Mouse (Mus musculus) NIH3T3 (cell line): ENCODE data around the gene 4930562C15Rik.
A peak's percentile ranks its signal among the peaks of the same experiment; 100 is the strongest.

Experiments
- DNase-seq: peaks from one replicate; pipeline ENCODE4 v3.0.0-alpha.2; 2012; ENCODE audit warnings: low read depth

Gene 4930562C15Rik

GRCm38 (mm10) chr16:4835191-4835590 lies at the start of gene 4930562C15Rik:
4930562C15Rik (plus strand) TSS chr16:4835416.
- no peak for DNase-seq

DNA sequence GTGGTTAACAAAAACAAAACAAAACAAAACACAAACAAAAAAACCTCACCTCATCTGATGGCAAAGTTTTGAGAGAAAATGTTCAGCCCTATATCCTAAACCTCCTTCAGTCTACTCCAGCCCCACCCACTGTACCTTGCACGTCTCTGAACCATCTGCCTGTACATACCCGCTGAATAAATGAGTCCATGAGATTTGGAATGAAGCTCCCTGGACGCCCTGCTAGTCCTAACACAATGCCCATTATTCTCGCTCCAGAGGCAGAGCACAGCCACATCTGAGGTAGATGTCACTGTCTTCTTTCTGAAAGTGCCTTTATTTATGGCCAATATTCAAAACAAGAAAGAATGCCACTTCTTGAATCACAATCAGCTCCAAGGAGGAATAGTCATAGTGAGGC lies 49.5 kb upstream of the 4930562C15Rik start:
- no peak for DNase-seq

DNA sequence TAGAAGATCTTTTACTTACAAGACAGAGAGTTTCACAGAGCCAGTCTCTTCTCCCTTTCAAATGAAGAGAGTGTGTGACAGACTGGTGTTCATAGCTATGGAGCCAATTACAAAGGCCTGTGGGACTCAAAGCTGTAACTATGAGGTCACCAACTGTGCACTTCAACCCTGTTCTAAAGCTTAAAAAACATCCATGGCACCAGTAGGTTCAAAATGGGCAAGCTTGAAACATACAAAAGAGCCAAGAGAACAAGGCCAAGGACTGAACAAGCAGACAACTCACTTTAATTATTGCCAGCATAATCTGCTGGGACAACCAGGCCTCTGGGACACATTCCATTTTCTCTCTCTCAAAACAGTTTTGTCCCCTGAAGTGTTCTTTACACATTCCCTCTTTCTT lies 47.0 kb upstream of the 4930562C15Rik start:
- DNase-seq, result no peak

- DNase-seq, result peak; percentile 59
These were observed 45.9 kb upstream of the 4930562C15Rik start for GRCm38 (mm10) chr16:4789311-4789768.

DNA sequence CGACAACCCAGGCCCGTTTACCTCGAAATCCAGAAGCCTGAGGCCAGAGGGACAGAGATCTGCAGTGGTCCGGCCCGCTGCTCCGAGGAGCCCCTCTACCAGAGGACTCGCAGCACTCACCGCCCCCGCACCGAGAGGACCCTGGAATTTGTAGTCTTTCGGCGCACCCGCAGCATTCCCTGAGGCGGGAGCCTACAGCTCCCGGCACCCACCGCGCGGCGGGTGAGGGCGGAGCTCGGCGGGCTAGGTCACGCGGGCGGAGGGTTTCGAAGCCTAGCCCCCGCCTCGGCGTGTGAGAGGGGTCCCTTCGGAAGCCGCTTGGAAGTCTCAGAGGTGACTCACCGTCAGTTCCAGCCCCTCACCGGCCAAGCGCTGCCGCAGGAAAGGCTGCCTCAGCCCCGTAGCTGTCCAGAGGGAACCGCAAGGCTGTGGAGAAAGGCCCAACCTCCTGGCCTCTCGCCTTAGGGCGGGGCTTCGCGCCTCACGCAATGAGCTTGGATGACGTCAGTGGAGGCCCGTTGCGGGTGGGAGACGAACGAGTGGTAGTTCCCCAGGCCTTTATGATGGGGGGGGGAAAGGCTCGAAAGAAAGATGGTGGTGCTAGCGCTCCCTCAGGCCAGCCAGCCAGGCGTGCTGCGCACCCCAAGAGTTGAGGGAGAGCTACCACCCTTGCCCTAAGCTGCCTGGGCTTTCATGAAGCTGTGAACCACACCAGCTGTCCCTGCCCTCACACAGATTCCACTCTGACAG lies 45.2 kb upstream of the 4930562C15Rik start, which contains the start of gene Cdip1:
Cdip1 (minus strand) TSS at position 483 of the 750 bp plus-strand sequence.
- peak; percentile 98 for DNase-seq

GRCm38 (mm10) chr16:4791332-4791731 lies 43.9 kb upstream of the 4930562C15Rik start:
- peak; percentile 50 for DNase-seq

DNA sequence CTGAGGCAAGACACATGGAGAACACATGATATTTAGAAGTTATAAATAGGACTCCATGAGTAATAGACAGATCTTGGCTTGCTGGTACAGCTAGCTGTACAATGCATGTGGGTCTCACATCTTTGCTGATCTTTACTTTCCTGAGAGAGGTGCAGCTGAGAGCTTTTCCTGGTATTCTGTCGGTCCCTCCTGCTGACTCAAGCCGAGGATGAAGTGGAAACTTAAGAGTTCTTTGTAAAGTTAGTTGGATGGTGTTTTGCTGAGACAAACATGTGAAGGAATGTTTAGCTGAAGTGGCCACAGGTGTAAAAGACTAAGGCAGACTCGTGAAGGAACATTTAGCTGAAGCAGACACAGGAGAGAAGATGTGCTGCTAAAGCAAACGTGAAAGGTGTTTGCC lies 38.6 kb upstream of the 4930562C15Rik start:
- DNase-seq, result peak; percentile 62

- no peak for DNase-seq
These were observed 16.9 kb upstream of the 4930562C15Rik start for GRCm38 (mm10) chr16:4818349-4818748.

- DNase-seq, result peak; percentile 64
These were observed 10.8 kb upstream of the 4930562C15Rik start for GRCm38 (mm10) chr16:4824466-4824865.

DNA sequence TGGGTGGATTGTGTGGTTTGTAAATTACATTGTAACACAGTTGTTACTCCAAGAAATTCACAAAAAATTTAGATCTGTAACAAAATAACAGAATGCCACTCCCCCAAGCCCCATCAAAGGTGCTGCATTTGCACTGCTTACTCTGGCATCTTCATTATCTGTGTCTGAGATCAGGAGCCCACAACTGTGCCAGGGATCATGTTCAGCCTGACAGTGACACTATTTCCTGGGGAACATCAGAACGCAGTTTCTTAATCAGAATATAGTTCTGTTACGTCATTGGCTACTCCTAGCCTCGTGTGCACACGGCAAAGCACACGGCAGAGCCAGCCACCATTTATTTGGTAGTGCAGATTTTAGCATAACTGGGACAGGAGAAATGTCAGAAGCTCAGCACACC lies 7.6 kb upstream of the 4930562C15Rik start:
- no peak for DNase-seq

DNA sequence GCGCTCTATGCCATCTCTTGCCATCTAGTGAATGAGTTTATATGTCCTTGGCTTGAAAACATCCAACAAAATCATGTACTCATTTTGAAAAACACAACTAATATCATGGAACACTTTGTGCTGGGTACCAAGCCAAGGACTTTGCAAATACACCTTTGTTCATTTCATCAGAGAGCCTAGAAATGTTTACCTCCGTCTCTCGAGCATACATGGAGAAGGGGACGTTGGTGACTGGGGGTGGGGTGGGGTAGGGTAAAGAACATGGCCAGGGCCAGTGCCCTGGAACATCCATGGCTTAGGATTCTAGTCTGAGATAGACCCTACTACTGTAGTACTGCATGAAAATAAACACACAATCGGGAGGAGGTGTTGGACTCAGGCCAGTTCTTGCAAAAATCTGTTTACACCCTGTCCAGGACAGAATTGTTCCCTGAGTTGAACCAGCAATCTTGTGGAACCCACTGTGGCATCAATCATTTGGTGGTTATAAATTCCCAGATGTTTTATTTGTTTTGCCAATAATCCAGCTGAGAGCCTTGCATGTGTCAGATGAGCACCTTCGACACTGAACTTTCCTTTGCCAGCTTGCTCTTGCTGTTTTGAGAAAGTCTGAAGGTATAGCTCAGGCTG lies 5.8 kb upstream of the 4930562C15Rik start:
- peak; percentile 59 for DNase-seq

DNA sequence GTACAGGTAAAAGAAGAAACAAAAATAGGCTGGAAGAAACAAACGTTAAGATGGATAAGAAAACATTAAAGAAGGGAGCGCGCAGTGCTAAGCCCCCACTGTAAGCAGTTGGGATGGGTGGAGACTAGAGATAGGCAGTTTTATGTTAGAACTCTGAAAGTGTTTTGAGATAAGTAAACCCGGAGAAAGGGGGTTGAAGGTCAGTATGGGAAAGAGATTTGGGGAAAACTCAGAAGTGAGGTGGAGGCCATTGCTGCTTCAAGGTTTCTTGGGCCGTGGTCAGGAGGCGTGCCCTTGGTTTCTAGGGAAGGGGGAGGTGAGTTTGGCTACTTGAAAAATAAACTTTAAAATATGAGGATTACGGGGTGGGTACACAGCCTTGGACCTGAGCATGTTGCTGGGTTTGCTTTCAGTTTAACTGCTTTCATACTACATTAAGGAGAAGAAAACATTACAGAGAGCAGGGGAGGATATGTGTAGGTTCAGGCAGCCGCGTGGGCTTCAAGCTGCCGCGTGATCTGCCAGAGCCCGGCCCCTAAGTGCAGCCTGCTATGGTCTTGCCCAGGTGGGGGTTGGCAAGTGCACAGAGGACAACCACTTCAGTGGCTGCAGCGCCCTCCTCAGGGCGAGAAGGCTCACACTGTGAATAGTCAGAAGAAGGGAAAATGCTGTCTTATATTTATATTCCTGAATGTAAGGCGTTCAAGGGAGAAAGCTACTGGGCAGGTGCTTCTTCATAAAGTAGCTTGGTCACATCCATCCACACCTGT lies 3.4 kb upstream of the 4930562C15Rik start:
- no peak for DNase-seq

- no peak for DNase-seq
These were observed 1.4 kb upstream of the 4930562C15Rik start for GRCm38 (mm10) chr16:4833858-4834257.

GRCm38 (mm10) chr16:4837631-4838030 lies 2.4 kb downstream of the 4930562C15Rik start:
- peak; percentile 71 for DNase-seq

DNA sequence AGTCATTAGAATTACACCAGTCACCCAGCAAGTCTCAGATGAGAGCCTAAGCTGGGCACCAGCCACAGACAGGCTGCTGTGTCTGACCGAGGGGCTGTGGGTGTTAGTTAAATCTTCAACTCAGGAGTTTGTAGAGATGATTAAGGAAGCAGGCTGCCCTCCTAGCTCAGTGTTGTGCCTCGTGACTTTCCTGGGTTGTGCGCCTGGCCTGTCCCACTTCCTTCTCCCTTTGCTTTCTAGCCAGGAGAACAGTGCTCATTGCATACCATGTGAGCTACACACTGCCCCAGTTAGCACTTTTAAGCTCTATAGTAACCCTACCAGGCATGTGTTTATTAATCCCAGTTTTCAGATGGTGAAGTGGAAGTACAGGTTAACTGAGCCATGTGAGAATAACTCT lies 4.3 kb downstream of the 4930562C15Rik start:
- no peak for DNase-seq

DNA sequence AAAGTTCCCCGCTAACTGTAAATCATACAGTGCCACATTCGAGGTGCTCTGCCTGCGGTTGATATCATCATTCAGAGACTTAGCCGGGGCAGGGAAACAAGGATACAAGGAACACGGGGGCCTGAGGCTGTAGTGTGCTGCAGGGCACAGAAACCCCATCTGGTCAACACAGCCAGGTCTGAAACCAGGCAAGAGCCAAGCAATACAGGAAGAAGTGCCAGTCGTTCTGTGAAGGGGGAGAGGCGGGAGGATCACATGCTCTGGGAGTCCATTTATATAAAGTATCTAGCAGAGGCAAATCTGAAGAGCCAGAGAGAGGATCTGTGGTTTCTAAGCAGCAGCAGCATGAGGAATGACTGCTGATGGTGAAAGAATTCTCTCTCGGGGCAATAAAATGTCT lies 5.0 kb downstream of the 4930562C15Rik start:
- DNase-seq, result peak; percentile 29

- no peak for DNase-seq
These were observed 11.8 kb downstream of the 4930562C15Rik start for GRCm38 (mm10) chr16:4847041-4847440.

GRCm38 (mm10) chr16:4848090-4848489 lies 12.9 kb downstream of the 4930562C15Rik start:
- DNase-seq, result no peak

- peak; percentile 66 for DNase-seq
These were observed 15.1 kb downstream of the 4930562C15Rik start for GRCm38 (mm10) chr16:4850361-4850760.

DNA sequence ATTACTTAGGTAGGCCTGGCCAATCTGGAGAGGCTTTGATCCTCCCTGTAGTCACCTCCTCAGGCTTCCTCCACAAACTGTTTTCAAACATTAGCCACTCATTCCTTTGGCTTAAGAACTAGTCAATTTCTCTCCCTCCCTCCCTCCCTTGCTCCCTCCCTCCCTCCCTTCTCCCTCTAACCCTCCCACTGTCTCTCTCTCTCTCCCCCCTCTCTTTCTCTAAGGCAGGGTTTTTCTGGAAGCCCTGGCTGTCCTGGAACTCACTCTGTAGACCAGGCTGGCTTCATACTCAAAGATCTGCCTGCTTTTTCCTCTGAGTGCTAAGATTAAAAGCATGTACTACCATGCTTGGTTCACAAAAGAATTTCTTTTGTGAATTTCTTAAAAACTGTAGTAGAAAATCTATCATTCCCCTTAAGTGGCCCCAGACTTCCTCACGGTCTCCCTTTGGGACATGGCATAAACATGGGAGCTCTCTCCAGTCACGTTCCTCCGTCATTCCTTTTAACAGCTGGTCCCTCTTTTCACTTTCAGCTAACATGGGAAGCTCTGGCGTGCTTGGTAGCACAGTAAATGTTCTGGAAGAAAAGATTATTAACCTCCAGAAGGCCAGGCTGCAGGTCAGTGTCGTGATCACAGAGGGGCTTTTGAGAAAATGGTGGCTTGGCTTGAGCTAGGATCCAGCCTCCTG lies 15.9 kb downstream of the 4930562C15Rik start:
- DNase-seq, result no peak

- DNase-seq, result peak; percentile 68
These were observed 19.9 kb downstream of the 4930562C15Rik start for GRCm38 (mm10) chr16:4855046-4855650.

- no peak for DNase-seq
These were observed 26.2 kb downstream of the 4930562C15Rik start for GRCm38 (mm10) chr16:4861392-4861791.
